Mouse (Mus musculus) kidney, adult 8-10 months (tissue): Measurements from ENCODE around the gene Pex10.

Experiments used
- DNase-seq, 2 experiments: peaks; one replicate each; pipeline ENCODE4 v3.0.0; 2022

The Pex10 gene

GRCm38 (mm10) chr4:155093431-155094149 is 26.8 kb downstream of the Pex10 start:
- DNase-seq = no peak

GRCm38 (mm10) chr4:155094565-155094964 is 27.7 kb downstream of the Pex10 start:
- DNase-seq = peak in 1 of 2 experiments; percentile 61

GRCm38 (mm10) chr4:155095238-155095900 is 28.6 kb downstream of the Pex10 start:
- peak; percentile 82 to 84 for DNase-seq

DNA sequence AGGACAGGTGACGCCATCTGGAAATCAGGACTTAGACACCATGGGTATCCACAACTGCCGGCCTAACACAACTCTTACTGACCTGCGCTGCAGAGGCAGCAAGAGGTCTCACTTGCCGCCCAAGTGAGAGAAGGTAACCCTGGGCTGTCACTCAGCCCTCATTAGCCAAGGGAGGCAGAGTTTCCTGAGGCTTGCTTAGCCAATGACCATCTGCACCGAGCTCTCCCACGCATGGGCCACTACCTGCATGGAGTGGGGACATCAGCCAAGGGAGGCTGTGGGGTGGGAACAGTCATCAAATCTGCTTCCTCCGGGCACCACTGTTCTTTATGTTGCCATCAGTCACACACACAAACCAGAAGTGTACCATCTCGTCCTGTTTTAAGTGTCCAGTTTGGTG is 29.2 kb downstream of the Pex10 start:
- no peak for DNase-seq

DNA sequence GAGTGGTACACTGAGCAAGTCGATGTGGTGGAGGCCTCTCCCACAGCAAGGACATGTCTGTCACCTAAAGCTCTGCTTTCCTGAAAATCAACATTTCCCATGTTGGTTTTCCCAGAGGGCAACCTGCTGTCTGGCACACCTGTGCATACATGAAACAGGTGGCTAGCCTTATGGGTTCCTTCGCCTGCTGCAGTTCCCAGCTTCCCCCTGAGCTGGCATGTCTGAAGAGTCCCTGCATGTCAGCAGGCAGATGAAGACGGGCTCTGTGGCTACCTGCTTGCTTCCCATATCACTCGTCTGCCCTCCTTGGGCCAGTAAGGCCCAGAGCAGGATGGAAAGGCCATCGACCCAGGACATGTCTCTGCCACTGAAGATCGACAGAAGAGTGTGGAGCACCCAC is 30.6 kb downstream of the Pex10 start:
- no peak for DNase-seq

GRCm38 (mm10) chr4:155098572-155098971 is 31.8 kb downstream of the Pex10 start:
- DNase-seq = no peak

DNA sequence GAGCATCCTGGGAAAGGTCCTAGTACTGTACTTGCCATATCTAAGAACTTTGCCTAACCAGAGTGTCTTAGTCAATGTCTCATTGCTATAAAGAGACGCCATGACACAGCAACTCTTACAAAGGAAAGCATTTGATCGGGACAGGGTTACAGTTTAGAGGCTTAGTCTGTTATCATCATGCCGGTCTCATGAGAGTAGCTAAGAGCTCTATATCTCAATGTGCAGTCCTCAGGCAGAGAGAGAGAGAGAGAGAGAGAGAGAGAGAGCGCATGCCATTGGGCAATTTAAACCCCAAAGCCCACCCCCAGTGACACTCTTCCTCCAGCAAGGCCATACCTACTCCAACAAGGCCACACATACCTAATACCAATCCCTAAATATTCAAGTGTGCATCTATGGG is 41.1 kb downstream of the Pex10 start:
- no peak for DNase-seq

- DNase-seq = no peak
These were observed 42.7 kb downstream of the Pex10 start for GRCm38 (mm10) chr4:155109471-155109870.

- DNase-seq = no peak
These were observed 47.1 kb downstream of the Pex10 start for GRCm38 (mm10) chr4:155113766-155114410.

DNA sequence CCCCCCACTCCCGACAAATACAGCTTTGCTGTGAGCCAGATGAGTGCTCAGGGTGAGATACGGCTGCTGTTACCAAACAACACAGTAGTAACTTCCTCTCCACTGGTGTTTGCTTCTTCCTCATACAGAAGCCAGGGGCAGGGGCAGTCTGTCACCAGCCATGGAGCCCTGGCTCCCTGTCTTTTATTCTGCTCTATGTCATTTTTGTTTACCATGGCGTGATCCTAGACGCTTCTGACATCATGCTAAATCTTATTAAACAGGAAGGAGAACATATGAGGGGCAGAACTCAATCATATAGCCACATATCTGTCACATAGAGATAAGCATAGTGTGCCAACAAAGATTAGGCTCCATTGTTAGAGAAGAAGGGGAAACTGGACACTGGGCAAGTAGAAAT is 49.8 kb downstream of the Pex10 start:
- DNase-seq = no peak

DNA sequence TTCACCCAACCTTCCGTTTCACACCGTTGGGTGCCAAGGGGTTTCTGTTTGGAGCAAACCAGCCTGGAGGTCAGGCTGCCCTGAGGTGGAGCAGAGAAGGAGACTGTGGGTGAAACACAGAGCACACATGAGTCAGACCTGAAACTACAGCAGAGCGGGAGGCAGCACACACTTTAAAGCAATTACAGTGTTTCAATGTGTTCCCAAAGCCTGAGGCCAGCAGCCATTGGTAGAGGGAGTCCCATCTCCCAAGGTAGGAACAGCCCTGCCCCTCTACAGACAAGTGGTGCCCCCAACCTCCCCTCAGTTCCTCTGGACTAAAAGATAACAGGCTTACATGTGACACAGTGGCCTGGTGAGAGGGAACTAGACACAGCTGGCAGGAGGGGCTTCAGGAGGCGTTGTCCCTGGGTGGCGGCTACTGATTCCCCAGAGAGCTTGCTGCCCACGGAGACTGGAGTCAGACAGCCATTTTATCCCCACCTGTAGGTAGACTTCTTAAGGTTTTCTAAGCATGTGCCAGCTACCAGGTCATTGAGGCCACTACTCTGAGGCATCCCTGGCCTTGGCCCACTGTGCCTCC is 50.7 kb downstream of the Pex10 start:
- DNase-seq = no peak

DNA sequence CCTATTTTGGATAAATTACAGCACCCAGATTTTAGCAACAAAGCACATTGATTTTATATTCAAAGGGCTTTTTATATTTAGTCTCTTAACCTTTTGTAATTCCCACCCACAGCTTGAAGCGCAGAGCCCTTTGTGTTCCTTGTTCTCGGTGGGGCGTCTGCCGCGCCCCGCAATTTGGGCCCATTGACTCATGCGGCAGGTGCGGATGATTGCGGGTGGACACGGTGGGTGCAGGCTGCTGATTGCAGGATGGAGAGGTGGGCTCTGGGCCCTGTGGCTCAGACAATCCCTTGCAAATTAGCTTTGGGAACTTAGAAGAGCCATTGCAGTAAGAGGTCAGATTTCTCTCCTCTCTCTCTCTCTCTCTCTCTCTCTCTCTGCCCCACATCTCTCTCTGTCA is 51.5 kb downstream of the Pex10 start:
- DNase-seq = no peak

GRCm38 (mm10) chr4:155120038-155120437 is 53.2 kb downstream of the Pex10 start:
- DNase-seq = no peak

DNA sequence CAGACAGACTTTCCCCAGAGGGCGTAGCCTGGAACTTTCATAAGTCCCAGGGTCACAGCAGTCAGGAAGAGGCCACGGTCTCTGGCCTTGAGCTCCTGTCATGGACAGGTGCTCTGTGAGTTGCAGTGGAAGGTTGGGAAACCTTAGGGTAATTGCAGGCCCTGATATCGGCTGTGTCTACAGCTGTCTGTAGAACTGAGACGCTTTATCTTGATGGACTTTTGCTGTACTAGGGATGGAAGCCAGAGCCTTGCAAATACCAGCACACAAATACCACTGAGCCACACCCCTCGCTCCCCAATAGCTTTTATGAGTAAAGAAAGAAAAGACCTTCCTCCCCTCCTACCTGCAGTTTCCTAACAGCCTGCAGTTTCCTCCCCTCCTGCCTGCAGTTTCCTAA is 53.8 kb downstream of the Pex10 start:
- DNase-seq = no peak

DNA sequence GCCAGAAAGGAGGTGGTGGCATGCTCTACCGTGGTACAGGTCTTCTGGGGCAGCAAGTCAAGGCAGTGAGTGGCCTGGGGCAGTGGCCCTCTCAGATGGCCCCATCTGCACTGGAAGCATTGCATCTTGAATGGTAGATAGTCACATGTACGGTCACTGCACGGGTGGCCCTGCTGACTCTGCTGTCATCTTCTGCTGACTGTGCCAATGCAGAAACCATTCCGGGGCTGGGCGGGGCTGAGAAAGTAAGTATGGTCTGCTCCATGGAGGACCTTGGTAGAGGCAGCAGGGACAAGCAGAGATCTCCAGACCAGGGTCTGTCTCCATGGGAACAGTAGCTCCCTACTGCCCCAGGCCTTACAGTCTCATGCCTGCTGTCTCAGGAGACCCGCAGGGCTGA is 54.4 kb downstream of the Pex10 start:
- DNase-seq = no peak
